Mouse (Mus musculus) kidney, postnatal 10 days (tissue): ENCODE results near the gene Sparcl1.

Experiments used
- DNase-seq: peaks from one replicate; pipeline ENCODE4 v3.0.0; 2021; ENCODE audit warnings: mixed read lengths

The Sparcl1 gene

GRCm38 (mm10) chr5:104113491-104114172, at the start of gene Sparcl1:
Gene Sparcl1 (minus strand): TSS chr5:104113733.
- DNase-seq, result peak; percentile 52

- DNase-seq, result peak; percentile 73
Measured at GRCm38 (mm10) chr5:104161390-104161789, 47.9 kb upstream of the Sparcl1 start.

- DNase-seq, result no peak
Measured at GRCm38 (mm10) chr5:104160581-104160980, 47.0 kb upstream of the Sparcl1 start.

GRCm38 (mm10) chr5:104158332-104159052, 45.0 kb upstream of the Sparcl1 start:
- no peak for DNase-seq

- DNase-seq, result no peak
Measured at GRCm38 (mm10) chr5:104157701-104158100, 44.2 kb upstream of the Sparcl1 start.

GRCm38 (mm10) chr5:104150196-104150595, 36.7 kb upstream of the Sparcl1 start:
- no peak for DNase-seq

GRCm38 (mm10) chr5:104149349-104149748, 35.8 kb upstream of the Sparcl1 start:
- peak; percentile 69 for DNase-seq

- no peak for DNase-seq
Measured at GRCm38 (mm10) chr5:104144057-104144456, 30.5 kb upstream of the Sparcl1 start.

GRCm38 (mm10) chr5:104141067-104141466, 27.5 kb upstream of the Sparcl1 start:
- no peak for DNase-seq

- DNase-seq, result no peak
Measured at GRCm38 (mm10) chr5:104137920-104138541, 24.5 kb upstream of the Sparcl1 start.

- no peak for DNase-seq
Measured at GRCm38 (mm10) chr5:104133752-104134151, 20.2 kb upstream of the Sparcl1 start.

GRCm38 (mm10) chr5:104131544-104131943, 18.0 kb upstream of the Sparcl1 start:
- peak; percentile 67 for DNase-seq

GRCm38 (mm10) chr5:104130891-104131290, 17.4 kb upstream of the Sparcl1 start:
- no peak for DNase-seq

GRCm38 (mm10) chr5:104128281-104129031, 14.9 kb upstream of the Sparcl1 start:
- DNase-seq, result no peak

GRCm38 (mm10) chr5:104127351-104127750, 13.8 kb upstream of the Sparcl1 start:
- DNase-seq, result no peak

- no peak for DNase-seq
Measured at GRCm38 (mm10) chr5:104126561-104127320, 13.2 kb upstream of the Sparcl1 start.

- DNase-seq, result no peak
Measured at GRCm38 (mm10) chr5:104124016-104124658, 10.6 kb upstream of the Sparcl1 start.

GRCm38 (mm10) chr5:104115890-104116289, 2.4 kb upstream of the Sparcl1 start:
- DNase-seq, result peak; percentile 46

- DNase-seq, result peak; percentile 91
Measured at GRCm38 (mm10) chr5:104115118-104115517, 1.6 kb upstream of the Sparcl1 start.

GRCm38 (mm10) chr5:104112511-104112910, 1.0 kb downstream of the Sparcl1 start:
- DNase-seq, result no peak

GRCm38 (mm10) chr5:104112016-104112415, 1.5 kb downstream of the Sparcl1 start:
- no peak for DNase-seq
